Mouse (Mus musculus) intestine, embryonic 16.5 days (tissue): ENCODE data around the gene Ppp1r18. TPM values are rescaled to one million over a fixed set of nuclear protein-coding genes. Genes with fewer than 3 reads are reported as not detected.

ENCODE experiments used
- ATAC-seq: fragments of 200-750 bp; cut with Nextera tagmentation; 2 replicates; pipeline ENCODE4 v1.8.0; 2017; ENCODE audit warnings: moderate TSS enrichment, moderate library complexity
- H3K27ac ChIP-seq: fragments of 300-500 bp; sonication (generic); 2 replicates; pipeline ENCODE4 v1.5.1; 2014; ENCODE audit warnings: mild to moderate bottlenecking, low read length
- H3K27me3 ChIP-seq: fragments of 300-500 bp; sonication (generic); replicated peaks from 2 replicates; pipeline ENCODE4 v1.6.1; 2014; ENCODE audit warnings: low read length, control low read depth, mixed read lengths; ENCODE audit not compliant: control insufficient read depth, insufficient read depth
- H3K36me3 ChIP-seq: fragments of 300-500 bp; sonication (generic); 2 replicates; pipeline ENCODE4 v1.6.1; 2014; ENCODE audit warnings: low read length, control low read depth; ENCODE audit not compliant: control insufficient read depth, insufficient read depth
- H3K4me1 ChIP-seq: fragments of 300-500 bp; sonication (generic); 2 replicates; pipeline ENCODE4 v1.6.1; 2014; ENCODE audit warnings: low read length, control low read depth, mixed read lengths; ENCODE audit not compliant: control insufficient read depth, insufficient read depth
- H3K4me2 ChIP-seq: fragments of 300-500 bp; sonication (generic); 2 replicates; pipeline ENCODE4 v1.6.1; 2014; ENCODE audit warnings: low read depth, low read length, control low read depth
- H3K4me3 ChIP-seq: fragments of 300-500 bp; sonication (generic); 2 replicates; pipeline ENCODE4 v1.5.1; 2014; ENCODE audit warnings: mild to moderate bottlenecking, low read length
- H3K9ac ChIP-seq: fragments of 300-500 bp; sonication (generic); 2 replicates; pipeline ENCODE4 v1.6.1; 2014; ENCODE audit warnings: low read depth, low read length
- H3K9me3 ChIP-seq: fragments of 300-500 bp; sonication (generic); 2 replicates; pipeline ENCODE4 v1.6.1; 2016; ENCODE audit warnings: low read length, control low read depth; ENCODE audit not compliant: control insufficient read depth
- WGBS: fragments of 180-500 bp; shearing (Covaris S2); extraction: QIAGEN DNeasy Blood & Tissue Kit; methylation state at CpG from one replicate; pipeline ENCODE4 v1.1.7; 2014; 5-methylcytosine and 5-hydroxymethylcytosine counted together
- polyA plus RNA-seq: library from polyadenylated mRNA; unstranded; fragments of >200 nt; fragmentation: Nextera tagmentation; extraction: Ambion mirVana; gene quantifications from 2 replicates; pipeline ENCODE4 v1.2.1, GENCODE M21; 2015

Gene Ppp1r18
- polyA plus RNA-seq, 1 experiment from 2014 or later, result 19.4 TPM

DNA sequence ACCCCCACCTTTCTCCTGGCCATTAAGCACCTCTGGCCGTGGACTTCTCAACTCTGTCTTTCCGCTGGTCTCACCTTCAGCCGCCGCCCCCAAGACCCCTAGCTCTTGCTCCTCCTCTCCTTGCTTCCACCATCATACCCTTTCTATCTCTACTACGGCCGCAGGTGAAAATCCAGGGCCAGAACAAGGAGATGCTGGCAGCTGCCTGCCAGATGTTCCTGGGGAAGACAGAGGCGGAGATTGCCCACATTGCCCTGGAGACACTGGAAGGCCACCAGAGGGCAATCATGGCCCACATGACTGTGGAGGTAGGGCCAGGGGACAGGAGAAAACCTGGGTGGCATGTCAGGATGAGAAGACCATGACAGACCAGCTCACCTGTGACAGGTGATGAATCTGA is 41.0 kb upstream of the Ppp1r18 start:
- H3K36me3 ChIP-seq, result 0 out of 2 replicates have a peak, but pooled peaks cover 7% of the 10 kb centered on the region
- H3K4me2 ChIP-seq, result no peak overlapping the region
- no peak for ATAC-seq
- peaks cover 18% of the 10 kb centered on the region for H3K4me1 ChIP-seq
- WGBS, result 63% methylated on average over 7 of the region's 7 CpGs
- no peaks in the 10 kb centered on the region for H3K9me3 ChIP-seq
- H3K27ac ChIP-seq, result peak overlapping the region; percentile 87; the same call in 1 of the 2 replicates
- H3K27me3 ChIP-seq, result no peaks in the 10 kb centered on the region
- peak overlapping the region; percentile 84; the same call in 1 of the 2 replicates for H3K9ac ChIP-seq
- H3K4me3 ChIP-seq, result no peak overlapping the region

DNA sequence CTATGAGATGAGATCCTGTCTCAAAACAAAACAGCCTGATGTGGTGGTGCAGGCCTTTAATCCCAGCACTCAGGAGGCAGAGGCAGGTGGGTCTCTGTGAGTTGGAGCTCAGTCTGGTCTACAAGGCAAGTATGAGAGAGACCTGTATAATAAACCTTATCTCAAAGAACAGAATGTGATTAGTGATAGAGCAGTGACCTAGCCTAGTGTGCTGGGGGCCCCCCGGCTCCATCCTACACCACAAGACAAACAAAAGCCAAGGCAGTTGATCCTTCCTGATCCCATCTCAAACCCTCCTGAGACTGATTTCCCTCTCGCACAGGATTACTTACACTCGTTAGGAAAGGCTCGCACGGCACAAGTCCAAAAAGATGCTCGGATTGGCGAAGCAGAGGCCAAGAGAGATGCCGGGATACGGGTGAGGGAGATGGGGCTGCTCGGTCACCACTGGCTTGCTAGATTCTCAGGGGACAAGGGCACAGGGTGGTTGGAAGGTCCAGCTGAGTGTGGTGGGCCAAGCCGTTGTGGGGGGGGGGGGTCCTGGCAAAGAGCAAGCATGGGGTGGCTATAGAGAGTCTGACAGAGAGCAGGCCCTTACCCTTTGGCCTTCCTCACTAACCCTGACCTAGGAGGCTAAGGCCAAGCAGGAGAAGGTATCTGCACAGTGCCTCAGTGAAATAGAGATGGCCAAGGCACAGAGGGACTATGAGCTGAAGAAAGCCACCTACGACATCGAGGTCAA is 40.1 kb upstream of the Ppp1r18 start:
- no peak for ATAC-seq
- Histone ChIP-seq H3K9me3 (no peaks in the 10 kb centered on the region), H3K27me3 (no peaks in the 10 kb centered on the region), H3K27ac (no peak overlapping the region), H3K4me1 (peaks cover 26% of the 10 kb centered on the region), H3K4me2 (no peak overlapping the region), H3K9ac (no peak overlapping the region), H3K36me3 (0 out of 2 replicates have a peak, but pooled peaks cover 7% of the 10 kb centered on the region), H3K4me3 (no peak overlapping the region)
- 86% methylated on average over 13 of the region's 13 CpGs for WGBS

DNA sequence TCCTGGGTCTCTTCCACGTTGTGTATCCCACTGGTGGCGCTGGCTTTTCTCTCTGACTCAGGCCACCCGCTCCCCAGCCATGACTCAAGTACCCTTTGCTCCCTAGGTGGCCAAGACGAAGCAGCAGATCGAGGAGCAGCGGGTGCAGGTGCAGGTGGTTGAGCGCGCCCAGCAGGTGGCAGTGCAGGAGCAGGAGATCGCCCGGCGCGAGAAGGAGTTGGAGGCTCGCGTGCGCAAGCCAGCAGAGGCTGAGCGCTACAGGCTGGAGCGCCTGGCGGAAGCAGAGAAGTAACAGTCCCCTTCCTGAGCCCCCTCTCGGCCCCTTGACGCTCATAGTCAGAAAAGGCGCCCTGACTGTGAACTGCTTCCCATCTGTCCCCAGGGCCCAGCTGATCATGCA is 35.7 kb upstream of the Ppp1r18 start:
- Histone ChIP-seq H3K36me3 (peaks cover 27% of the 10 kb centered on the region), H3K9ac (peak overlapping the region; percentile 52; the same call in 1 of the 2 replicates), H3K4me1 (peaks cover 24% of the 10 kb centered on the region), H3K4me2 (peak overlapping the region; percentile 33), H3K4me3 (peak overlapping the region; percentile 11; the same call in 1 of the 2 replicates), H3K27me3 (no peaks in the 10 kb centered on the region), H3K9me3 (no peaks in the 10 kb centered on the region), H3K27ac (peak overlapping the region; percentile 51)
- peak; percentile 85 for ATAC-seq
- 3% methylated on average over 21 of the region's 21 CpGs for WGBS

DNA sequence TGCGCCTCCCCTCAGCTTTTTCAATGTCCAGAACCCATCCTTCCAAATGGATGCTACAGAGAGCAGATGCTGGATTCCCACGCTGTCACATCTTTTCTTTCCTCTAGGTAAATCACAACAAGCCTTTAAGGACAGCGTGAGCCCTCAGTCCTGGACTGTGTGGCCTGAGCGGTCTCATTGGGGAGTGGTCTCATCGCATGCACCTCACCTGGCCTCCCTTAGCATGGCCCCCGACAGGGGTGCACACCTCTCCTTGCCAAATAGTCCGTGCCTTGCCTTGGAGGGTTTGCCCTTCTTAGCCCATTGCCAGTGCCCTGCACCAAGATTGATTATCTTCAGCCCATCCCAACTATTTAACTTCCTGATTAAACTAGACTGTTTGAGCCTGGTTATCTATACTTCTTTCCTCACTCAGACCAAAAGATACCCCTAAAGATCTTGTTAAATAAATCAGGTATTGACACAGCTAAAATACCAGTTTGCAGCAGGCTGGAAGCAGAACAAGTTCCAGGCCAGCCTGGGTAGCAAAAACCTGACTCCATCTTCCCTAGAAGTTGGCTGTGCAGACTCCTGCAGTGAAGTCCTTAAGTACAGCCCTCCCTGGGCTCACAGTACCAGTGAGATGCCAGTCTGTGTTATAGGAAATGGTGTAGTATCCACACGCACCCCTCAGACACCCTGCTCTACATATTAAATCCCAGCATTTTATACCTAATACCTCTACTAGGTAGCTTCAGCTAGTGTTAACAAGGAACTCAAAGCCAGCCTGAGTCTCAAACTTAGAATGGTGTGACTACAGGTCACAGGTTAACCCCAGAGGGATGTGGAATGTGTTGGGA is 32.8 kb upstream of the Ppp1r18 start:
- WGBS, result 56% methylated on average over 8 of the region's 8 CpGs
- Histone ChIP-seq H3K4me2 (no peak overlapping the region), H3K9me3 (no peaks in the 10 kb centered on the region), H3K27ac (peak overlapping the region; percentile 4; the same call in 1 of the 2 replicates), H3K36me3 (peaks cover 41% of the 10 kb centered on the region), H3K4me1 (peaks cover 37% of the 10 kb centered on the region), H3K4me3 (no peak overlapping the region; the same call in 1 of the 2 replicates), H3K9ac (no peak overlapping the region; the same call in 1 of the 2 replicates), H3K27me3 (no peaks in the 10 kb centered on the region)
- ATAC-seq, result no peak

DNA sequence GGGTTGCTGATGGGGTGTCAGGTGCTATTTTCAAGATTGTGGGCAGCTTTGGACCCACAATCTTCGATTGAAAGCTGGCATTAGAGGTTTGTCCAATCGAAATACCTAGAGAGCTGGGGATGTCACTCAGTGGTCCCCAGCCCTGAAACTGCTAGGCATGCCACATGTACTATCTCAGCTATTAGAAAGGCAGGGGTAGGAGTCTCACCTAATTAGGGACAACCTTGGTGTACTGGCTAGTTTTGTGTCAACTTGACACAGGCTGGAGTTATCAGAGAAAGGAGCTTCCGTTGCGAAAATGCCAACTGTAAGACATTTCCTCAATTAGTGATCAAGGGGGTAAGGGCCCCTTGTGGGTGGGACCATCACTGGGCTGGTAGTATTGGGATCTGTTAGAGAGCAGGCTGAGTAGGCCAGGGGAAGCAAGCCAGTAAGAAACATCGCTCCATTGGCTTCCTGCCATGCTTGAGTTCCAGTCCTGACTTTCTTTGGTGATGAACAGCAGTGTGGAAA is 32.1 kb upstream of the Ppp1r18 start:
- Histone ChIP-seq H3K4me1 (peaks cover 37% of the 10 kb centered on the region), H3K4me2 (no peak overlapping the region), H3K9me3 (no peaks in the 10 kb centered on the region), H3K36me3 (peaks cover 37% of the 10 kb centered on the region), H3K9ac (no peak overlapping the region; the same call in 1 of the 2 replicates), H3K27me3 (no peaks in the 10 kb centered on the region), H3K27ac (peak overlapping the region; percentile 4; the same call in 1 of the 2 replicates), H3K4me3 (no peak overlapping the region; the same call in 1 of the 2 replicates)
- 24% methylated on average over 5 of the region's 5 CpGs for WGBS
- no peak for ATAC-seq

DNA sequence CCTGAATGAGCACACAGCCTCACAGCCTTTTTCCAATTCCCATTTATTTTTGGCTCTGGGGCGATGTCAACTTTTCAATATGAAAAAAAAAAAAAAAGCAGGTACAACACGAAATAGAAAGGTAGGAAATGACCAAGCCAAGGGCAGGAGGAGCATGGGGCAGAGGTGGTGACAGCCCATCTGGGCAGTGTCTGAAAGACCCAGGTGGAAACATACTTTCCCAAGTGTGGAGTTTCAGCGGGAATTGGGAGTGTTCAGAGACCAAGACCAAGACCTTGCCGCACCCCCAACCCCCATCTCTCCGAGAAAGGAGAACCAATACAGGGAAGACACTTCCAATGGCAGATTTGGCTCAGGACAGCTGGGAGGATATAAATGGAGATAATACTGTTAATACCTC is 31.5 kb upstream of the Ppp1r18 start:
- 52% methylated on average over 5 of the region's 5 CpGs for WGBS
- Histone ChIP-seq H3K4me2 (no peak overlapping the region), H3K9ac (no peak overlapping the region), H3K9me3 (no peaks in the 10 kb centered on the region), H3K4me3 (no peak overlapping the region), H3K27me3 (no peaks in the 10 kb centered on the region), H3K4me1 (peaks cover 37% of the 10 kb centered on the region), H3K36me3 (peaks cover 37% of the 10 kb centered on the region), H3K27ac (no peak overlapping the region)
- no peak for ATAC-seq

DNA sequence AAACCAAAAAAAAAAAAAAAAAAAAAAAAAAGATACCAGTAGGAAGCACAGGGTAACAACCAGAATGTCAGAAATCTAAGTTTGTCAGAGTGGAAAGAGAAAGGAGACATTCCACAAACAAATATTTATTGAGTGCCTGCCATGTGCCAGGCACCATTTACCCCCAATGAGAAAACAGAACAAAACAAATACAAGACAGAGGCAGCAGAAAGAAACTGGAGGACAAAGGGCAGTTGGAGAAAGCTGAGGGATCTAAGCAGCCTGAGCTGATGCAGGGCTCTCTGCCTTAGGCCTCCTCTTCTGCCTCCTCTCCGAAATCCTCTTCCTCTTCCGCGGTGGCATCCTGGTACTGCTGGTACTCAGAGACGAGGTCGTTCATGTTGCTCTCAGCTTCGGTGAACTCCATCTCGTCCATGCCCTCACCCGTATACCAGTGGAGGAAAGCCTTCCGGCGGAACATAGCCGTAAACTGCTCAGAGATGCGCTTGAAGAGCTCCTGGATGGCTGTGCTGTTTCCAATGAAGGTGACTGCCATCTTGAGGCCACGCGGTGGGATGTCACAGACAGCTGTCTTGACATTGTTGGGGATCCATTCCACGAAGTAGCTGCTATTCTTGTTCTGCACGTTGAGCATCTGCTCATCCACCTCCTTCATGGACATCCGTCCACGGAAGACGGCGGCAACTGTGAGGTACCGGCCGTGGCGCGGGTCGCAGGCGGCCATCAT is 30.5 kb upstream of the Ppp1r18 start:
- peaks cover 36% of the 10 kb centered on the region for H3K4me1 ChIP-seq
- H3K27me3 ChIP-seq, result no peaks in the 10 kb centered on the region
- H3K27ac ChIP-seq, result no peak overlapping the region; the same call in 1 of the 2 replicates
- H3K4me2 ChIP-seq, result peak overlapping the region; percentile 87
- H3K9ac ChIP-seq, result 0 out of 2 replicates have a peak overlapping the region, but pooled peaks have one; percentile 39
- no peaks in the 10 kb centered on the region for H3K9me3 ChIP-seq
- H3K36me3 ChIP-seq, result peaks cover 37% of the 10 kb centered on the region
- ATAC-seq, result no peak
- peak overlapping the region; percentile 68 for H3K4me3 ChIP-seq
- WGBS, result 64% methylated on average over 26 of the region's 26 CpGs

DNA sequence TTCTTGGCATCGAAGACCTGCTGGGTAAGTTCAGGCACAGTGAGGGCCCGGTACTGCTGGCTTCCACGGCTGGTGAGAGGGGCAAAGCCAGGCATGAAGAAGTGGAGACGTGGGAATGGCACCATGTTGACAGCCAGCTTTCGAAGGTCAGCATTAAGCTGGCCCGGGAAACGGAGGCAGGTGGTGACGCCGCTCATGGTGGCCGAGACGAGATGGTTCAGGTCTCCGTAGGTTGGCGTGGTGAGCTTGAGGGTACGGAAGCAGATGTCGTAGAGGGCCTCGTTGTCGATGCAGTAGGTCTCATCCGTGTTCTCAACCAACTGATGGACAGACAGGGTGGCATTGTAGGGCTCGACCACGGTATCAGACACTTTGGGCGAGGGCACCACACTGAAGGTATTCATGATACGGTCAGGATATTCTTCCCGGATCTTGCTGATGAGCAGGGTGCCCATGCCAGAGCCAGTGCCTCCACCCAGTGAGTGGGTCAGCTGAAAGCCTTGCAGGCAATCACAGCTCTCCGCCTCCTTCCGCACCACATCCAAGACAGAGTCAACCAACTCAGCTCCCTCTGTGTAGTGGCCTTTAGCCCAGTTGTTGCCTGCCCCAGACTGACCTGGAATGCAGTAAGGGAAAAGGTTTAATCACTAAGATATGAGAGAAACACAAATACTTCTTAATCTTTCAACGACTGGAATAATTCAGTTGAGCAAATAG is 29.8 kb upstream of the Ppp1r18 start:
- peak overlapping the region; percentile 68 for H3K4me3 ChIP-seq
- peaks cover 37% of the 10 kb centered on the region for H3K36me3 ChIP-seq
- peak overlapping the region; percentile 87 for H3K4me2 ChIP-seq
- H3K9ac ChIP-seq, result peak overlapping the region; percentile 39
- peaks cover 32% of the 10 kb centered on the region for H3K4me1 ChIP-seq
- WGBS, result 67% methylated on average over 26 of the region's 26 CpGs
- H3K27ac ChIP-seq, result 0 out of 2 replicates have a peak overlapping the region, but pooled peaks have one; percentile 94
- ATAC-seq, result no peak
- H3K9me3 ChIP-seq, result no peaks in the 10 kb centered on the region
- H3K27me3 ChIP-seq, result no peaks in the 10 kb centered on the region
